Mouse (Mus musculus) kidney, adult 8-10 months (tissue): ENCODE measurements around the gene Fam160b1.

Source experiments
- DNase-seq, 2 experiments: peaks; one replicate each; pipeline ENCODE4 v3.0.0; 2022

Gene Fam160b1

DNA sequence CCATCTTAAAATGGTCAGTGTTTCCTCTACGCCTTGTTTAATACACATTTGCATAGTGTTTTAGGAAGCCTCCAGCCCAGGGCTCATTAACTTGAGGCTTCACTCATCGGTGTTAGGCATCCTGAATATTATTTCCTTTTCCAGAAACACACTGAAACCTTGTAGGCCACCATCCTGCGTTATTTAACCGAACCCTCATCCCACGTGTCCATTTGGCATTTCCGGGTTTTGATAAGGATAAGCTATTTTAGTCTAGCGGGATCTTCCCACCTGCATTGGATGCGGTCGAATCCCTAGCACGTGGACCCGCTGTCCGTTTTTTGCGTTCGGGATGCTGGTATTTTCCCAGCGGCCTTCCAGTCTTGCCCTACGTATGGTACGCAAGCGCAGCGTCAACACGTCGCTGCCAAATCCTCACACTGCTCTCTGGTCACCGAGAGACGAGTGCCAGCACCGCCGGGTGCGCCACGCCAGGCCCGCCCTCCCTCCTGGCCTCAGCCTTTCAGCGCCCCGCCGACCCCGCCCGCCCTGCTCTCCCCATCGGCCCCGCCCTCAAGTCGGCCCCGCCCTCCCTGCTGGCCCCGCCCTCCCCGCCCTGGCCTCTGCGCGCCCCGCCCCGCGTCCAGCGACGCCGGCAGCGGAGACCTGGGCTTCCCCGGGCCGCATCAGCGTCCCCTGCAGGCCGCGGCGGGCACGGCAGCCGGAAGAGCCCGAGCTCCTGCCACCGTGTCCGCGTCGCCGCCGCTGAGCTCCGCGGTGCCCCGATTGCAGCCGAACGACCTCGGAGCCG is at the start of gene Fam160b1:
Fam160b1 (plus strand) TSS at position 340 of the 790 bp plus-strand sequence.
- peak; percentile 93 to 94 for DNase-seq

DNA sequence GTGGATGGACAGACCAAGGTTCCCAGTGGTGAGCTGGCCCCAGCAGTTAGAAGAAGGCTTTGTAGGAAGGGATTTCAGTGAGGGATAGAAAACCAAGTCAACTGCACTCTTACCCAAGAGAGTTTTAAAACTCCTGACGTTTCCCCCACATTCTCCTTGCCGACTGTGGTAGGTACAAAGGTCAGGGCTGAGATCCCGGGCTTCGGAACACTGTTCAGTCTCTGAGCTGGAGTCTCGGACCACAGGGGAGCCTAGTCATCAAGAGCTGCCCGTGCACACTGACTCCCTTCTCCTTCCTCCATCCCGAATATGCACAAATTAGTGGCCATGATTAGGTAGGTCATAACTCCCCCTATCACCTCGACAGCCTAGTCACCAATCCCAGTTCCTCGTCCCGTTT is 47.3 kb upstream of the Fam160b1 start:
- DNase-seq: peak; percentile 75 to 78

DNA sequence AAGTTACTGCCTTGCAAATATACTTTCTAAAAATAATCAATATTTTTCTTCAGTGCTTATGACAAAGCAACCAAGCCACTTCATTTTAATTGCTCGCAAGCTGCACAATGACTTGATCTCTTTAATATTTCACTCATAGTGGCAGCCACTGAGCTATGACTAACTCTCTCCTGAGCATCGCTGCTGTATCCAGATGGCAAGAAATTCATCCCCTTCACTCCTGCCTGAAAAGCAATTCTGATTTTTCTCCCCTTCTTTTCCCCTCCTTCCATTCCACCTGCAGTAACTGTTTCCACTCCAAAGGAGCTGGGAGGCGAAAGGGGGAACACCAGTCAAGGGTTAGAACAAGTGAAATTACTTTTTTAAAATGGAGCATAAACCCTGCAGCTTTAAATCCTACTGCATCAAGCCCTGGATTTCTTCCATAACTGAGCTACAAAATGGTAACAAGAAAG is 46.6 kb upstream of the Fam160b1 start:
- DNase-seq: no peak

DNA sequence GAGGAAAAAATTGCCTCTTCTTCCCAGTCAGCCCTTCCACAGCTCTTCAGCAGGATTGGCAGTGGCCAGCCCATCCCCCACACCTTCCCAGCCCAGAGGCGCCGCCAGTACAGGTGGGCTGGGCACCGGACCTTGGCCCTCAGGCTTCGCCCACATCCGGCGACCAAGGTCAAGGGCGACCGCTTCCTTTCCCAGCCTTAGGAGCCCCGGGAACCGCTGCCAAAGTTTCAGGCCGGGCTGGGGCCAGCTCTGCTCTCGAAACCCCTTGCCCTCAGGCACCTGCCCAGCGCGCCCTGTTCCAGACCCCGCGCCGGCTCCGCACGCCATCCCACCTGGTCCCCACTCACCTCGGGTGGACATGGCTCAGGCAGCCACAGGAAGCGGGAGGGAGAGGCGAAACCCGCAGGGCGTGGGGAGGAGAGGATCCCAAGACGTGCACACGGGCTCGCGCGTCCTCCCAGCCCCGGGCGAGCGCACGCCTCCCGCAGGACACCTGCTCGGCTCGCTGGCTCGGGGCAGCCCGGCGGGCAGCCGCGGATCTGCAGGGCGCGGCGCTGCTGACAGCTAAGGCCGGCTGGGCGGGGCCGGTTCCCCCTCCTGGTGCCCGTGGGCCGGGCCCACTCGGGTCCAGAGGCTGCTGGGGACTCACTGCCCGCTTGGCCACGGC is 46.0 kb upstream of the Fam160b1 start, which contains the start of gene Ablim1:
Ablim1 (minus strand) TSS at position 574 of the 667 bp plus-strand sequence.
- DNase-seq: peak; percentile 86 to 87

DNA sequence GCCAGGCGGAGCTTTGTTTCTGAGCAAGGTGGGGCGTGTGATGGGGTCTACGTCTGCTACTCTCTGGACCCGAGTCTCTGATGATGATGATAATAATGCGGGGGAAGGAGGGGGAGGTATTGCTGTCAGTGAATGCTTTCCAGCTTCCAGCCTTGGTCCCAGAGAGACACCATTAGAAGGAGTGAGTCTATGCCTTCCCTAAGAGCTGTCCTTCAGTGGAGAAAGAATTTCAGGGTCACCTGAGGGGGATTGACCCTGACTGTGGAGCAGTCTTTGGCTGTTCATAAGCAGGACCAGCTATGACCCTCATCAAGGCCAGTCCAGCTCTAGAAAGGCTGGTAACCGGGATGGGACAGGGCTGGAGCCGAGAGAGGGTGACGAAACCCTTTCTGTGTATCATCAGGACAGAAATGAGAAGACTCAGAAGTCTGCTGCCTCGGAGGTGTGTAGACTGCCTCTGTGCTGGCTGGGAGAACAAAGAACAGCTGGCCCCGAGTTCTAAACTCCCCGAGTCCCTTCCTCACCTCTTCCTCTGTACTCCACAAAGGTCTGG is 45.4 kb upstream of the Fam160b1 start:
- DNase-seq: no peak

DNA sequence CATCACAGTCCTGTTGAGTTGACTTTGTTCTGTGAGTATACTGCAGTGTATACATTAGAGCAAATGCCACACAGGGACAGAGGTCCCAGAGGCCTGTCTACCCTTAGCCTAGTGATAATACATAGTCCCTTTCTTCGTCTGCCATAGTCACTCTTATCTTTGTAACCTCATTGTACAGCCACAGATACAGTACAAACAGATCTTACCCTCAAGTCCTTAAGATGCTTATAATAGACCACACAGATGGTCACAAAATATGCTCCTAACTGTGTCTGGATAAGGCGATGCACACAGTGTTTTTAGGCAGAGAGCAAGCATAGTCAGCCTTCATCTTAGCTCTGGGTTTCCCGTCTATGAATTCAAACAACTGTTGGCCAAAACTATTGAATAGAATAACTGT is 43.9 kb upstream of the Fam160b1 start:
- no peak for DNase-seq

DNA sequence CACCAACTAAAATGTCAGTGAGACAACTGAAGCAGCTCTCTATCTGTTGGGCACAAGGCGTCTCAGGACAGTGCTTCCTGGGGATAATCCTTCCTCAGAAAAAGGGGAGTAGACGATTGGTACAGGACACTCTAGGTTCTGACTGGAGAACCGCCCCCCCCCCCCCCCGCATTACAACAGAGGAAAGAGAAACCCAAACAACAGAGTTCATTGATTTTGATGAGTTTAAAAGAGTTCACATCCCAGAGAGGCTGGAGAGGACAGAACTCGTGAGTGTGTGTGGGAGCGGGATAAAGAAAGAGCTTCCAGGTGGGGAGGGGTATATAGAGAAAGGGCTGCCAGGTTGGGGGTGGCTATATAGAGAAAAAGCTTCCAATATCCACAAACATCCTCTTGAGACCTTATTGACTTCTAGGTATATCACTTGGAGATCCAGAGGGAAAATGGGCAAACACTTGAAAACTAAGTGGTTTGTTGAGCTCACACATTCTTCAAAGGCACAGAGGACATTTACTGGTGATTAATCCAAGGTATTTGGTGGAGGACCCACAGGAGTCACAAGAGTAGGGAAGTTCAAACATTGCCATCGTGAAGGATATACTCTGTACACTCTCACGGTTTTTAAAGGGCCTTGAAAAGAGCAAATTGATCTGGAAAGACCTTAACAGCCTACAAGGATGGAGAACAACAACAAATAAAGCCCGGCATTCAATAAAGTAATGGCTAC is 39.7 kb upstream of the Fam160b1 start:
- no peak for DNase-seq

DNA sequence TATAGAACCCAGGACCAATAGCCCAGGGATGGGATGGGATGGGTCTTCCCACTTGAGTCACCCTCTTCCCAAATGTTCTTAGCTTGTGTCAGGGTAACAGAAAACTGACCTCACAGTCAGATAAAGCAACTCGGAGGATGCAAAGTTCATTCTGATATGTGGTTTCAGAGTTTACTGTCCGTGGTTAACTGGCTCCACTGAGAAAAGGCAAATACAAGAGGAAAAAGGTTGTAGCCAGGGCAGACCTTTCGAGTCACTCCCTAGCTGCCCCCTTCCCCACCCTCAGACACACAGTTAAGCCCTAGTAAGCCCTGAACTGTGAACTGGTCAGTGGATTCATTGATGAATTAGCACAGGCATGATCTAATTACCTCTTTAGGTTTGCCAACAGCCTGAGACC is 38.6 kb upstream of the Fam160b1 start:
- no peak for DNase-seq

DNA sequence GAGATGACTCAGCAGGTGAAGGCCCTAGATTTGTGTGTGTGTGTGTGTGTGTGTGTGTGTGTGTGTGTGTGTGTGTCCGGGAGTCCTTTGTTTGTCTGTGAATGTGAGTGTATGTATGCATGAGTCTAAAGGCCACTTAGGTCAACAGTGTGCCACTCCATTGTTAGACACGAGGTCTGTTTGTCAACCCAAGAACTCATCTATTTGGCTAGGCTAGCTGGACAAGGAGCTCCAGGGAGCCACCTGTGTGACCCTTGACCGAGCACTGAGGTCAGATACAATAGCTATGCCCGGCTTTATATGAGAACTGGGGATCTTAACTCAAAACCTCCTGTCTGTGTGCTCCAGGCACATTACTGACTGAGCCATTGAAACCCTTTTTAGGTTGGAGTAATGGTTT is 38.0 kb upstream of the Fam160b1 start:
- DNase-seq: no peak

DNA sequence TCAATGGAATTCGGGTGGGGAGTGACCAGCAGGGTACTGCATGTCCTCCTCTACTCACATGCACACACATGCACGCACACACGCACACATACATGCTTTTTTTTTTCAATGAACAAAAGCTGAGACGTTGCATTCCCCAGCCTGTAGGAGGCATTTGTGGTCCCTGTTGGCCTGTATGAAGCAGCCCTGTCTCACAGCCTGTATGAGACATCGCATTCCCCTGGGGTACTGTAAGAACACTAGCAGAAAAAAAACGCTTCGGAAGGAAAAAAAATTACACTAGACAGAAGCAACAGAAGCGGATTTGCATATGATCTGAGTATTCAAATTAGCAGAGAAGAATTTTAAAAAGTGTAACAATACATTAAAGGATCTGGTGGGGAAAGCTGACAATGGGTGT is 37.4 kb upstream of the Fam160b1 start:
- DNase-seq: no peak

DNA sequence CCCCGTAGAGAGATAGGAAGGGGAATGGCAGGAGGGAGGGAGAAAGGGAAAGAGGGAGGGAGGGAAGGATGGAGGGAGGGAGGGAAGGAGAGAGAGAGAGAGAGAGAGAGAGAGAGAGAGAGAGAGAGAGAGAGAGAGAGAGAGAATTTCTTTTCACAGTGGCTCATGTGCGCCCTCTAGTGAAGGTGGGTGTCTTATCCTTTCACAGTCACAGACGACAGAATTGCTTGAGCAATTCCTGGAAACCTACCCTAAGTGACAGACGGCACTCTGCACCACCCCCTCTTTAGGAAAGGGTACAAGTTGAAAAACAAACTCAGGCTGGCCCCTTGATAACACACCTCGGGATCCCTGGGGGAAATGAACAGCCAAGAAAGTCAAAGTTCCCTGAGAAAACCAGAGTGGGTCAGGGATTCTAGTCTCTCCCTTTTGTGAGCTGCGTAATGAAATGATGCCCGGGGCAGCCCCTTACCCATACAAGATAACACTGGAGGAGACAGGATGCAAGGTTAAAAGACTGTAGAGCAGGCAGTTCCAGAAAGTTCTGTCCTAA is 34.7 kb upstream of the Fam160b1 start:
- DNase-seq: peak; percentile 42 to 75

DNA sequence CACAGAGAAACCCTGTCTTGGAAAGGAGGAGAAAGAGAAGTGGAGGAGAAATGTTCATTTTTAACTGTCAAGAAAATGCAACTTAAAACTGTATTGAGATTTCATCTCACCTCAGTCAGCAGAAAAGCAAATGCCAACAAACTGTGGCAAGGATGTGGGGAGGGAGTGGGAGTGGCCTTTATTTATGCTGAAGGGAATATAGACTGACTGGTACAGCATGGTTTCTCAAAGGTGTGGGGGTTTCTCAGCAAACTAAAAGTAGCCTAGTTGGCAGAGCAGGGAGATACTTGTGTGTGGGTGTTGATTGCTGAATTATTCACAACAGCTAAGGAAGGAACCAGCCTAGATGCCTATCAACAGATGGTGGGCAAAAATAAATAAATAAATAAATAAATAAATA is 32.8 kb upstream of the Fam160b1 start:
- no peak for DNase-seq

DNA sequence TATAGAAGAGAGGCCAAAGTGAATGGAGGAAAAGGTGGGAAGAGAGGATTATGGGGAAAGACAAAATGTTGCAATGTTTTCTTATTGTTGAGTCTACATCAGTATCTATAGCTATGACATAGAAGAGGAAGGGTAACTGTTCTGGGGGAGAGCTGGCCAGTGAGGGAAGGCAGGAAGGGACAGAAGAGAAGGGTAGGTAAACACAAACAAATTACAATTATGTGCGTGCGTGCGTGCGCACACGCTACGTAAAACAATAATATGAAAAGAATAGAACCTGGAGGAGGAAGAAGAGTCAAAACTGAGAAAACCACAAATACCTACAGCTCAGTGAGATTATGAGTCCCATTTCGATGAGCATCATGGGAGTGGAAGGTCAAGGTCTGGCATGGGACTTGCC is 32.2 kb upstream of the Fam160b1 start:
- no peak for DNase-seq

DNA sequence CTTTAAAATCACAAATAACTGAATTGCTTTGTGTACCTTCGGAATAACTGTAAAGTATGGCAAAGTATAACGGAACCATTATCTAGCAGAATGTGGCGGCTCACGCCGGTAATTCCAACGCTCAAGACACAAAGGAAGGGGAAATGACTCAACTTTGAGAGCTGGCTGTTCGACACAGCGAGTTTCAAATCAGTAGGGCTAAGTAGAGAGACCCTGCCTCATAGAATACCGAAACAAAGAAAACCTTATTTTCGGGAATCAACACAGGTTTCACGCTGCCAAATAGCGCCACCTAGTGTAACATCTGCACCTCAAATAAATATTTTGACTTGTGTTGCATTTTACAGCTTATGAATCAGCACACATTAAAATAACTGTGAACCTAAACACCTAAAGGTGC is 31.7 kb upstream of the Fam160b1 start:
- peak in 1 of 2 experiments; percentile 49 for DNase-seq

DNA sequence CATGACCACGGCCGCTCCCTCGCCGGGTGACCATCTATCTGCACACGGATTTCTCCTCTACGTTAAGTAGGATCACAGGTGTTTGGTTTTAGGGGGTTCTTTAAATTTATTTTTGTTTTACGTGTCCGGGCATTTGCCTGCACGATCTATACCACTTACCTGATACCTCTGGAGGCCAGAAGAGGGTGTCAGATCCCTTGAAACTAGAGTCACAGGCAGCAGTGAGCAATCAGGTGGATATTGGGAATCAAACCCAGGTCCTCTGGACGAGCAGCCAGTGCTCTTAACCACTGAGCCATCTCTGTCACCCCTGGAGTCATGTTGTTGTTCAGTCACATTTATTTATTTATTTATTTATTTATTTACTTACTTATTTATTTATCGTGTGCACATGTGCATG is 30.2 kb upstream of the Fam160b1 start:
- DNase-seq: no peak

DNA sequence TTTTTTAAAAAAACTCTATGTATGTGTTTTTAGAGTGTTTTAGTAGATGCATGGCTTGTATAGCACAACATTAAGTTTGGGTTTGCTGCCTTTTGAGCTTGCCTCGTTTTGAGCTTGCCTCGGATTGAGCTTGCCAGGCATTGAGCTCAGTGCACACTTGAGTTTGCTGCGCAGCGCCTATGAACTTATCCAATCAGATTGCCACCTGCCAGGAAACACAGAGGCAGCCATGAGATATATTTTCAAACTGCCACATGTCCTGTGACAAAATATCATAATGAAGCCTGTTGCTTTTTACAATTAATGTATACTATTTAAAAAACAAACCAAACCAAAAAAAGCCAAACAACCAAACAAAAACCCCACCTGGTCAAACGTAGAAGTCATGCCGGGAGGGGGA is 29.2 kb upstream of the Fam160b1 start:
- DNase-seq: no peak

DNA sequence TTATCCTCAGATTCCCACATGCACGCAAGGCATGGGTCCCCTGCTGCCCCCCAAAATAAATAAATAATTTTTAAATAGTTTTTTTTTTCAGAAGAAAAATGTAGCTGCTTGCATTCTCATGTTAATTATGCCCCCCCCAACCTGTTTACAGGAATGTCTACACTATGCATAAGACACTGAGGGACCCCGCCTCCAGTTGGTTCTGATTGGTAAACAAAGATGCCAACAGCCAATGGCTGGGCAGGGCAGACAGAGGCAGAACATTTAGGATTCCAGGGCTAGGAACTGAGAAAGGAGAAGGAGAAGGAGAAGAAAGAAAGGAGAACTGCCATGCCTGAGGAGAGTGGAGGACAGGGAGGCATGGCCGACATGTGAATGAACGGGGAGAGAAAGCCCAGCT is 27.1 kb upstream of the Fam160b1 start:
- no peak for DNase-seq

DNA sequence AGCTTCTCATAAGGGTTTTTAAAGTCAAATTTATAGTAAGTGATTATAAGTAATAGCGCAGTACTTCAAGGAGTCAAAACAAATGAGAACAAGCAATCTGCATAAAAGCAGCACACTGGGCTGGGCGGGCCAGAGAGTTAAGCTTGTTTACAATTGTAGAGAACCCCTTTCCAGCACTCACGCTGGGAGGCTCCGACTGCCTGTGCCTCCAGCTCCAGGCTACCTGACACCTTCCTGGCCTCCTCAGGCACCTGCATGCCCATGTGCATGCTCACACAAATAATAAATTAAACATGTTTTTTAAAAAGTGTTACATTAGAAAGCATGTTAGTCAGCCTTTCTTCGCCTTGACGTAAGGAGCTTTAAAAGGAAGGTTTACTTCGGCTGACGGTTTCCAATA is 25.3 kb upstream of the Fam160b1 start:
- no peak for DNase-seq

DNA sequence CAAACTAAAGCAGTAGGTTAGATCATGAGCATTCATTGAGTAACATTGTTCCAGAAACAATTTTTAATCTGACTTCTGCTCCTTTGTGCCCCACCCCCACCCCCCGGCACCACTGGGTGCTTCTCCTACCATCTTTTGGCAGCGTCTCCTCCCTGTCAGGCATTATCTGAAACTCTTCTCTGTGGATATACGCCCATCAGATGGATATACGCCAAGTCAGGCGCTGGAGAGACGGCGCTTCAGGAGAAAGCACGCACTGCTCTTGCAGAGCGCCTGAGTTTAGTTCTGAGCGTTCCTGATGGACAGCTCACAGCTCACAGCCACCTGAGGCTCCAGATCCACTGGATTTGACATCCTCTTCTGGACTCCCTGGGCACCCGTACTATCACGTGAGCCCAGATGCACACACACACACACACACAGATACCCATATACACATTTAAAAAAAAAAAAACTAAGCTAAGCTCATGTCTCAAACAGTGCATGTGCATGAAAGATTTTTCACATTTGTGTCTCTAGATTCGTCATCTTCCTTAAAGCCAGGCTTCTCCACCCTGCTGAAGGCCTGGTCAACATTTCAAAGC is 21.1 kb upstream of the Fam160b1 start:
- DNase-seq: no peak

DNA sequence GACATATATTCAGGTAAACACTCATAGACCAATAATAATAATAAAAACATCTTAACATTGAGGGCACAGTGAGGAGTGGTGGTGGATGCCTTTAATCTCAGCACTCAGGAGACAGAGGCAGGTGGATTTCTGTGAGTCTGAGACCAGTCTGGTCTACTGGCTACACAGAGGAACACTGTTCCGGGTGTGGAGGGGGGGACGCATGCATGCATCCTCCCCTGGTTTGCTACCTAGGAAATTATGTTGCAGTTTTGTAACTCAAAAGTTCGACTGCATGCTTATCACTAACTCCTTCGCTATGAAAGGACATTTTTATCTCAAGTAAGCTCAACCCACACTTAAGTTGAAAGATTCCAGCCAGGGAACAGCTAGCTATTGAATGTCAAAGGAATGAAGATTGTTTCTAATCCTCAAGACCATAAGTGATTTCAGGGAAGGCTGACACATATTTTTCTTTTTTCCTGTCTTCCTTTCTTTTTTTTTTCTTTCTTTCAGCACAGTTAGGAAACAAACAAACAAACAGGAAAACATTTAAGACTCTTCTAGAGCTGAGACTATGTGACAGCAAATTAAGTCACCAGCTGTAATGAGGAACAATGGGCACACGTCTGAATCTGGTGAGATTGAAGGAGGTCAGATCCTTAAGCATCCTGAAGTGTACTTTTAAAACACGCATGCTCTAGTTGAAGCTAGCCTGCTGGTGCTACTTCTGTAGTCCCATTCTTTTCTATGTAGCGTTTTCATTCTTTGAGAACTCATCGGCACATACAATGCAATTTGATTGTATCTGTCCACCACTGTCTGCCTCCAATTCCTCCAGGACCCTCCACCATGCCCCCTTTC is 19.4 kb upstream of the Fam160b1 start:
- no peak for DNase-seq

DNA sequence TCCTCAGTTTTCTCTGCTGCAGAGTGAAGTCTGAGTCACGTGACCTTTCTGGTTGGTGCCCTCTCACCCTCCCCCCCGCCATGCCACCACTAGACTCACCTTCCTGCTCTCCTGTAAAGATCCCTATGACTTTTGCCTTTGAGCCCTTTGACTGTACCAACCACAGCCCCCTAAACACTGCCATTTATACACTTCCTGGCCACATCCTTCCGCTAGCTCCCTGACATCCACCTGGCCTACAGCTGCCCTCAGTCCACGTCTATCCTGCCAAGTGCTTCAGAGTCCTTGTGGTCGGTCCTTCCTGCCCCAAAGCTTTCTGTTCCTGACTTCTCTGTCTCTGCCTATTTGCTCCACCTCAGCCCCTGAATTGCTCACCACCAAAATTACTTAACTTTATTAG is 16.6 kb upstream of the Fam160b1 start:
- no peak for DNase-seq

DNA sequence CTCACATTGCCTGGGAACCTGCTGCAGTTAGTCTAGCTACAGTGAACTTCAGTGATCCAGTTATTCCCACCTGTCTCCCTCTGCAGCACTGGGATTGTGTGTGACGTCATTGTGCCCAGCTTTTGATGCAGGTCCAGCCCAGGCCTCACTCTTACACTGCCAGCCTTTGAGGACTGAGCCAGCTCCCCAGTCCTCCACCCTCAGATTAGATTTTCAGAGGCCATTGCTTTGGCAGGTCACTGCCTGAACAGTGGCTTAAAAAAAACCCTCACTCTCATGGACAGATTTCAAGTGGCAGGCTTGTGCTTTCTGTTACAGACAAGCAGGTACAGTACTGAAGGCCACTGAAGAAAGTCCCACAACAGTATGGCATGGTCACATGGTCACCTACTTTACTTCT is 15.8 kb upstream of the Fam160b1 start:
- no peak for DNase-seq
